Mouse (Mus musculus) Muller cell, postnatal 12 days (primary cell): ENCODE results near the gene Rab19.
"Not testable (repeated sequence)": the region's sequence is repeated elsewhere in the genome, so short reads cannot be mapped to it uniquely, and the experiment has no call there.

Experiments
- DNase-seq: peaks from one replicate; pipeline ENCODE4 v3.0.0-alpha.2; 2015; ENCODE audit errors: inconsistent ontology term

The Rab19 gene

GRCm38 (mm10) chr6:39430722-39431121 lies 49.7 kb downstream of the Rab19 start:
- no peak for DNase-seq

- no peak for DNase-seq
Measured at GRCm38 (mm10) chr6:39433174-39433573, 52.2 kb downstream of the Rab19 start.

GRCm38 (mm10) chr6:39433701-39434100 lies 52.7 kb downstream of the Rab19 start:
- DNase-seq: no peak

GRCm38 (mm10) chr6:39434111-39434885 lies 53.3 kb downstream of the Rab19 start:
- no peak for DNase-seq

GRCm38 (mm10) chr6:39434886-39435492 lies 54.0 kb downstream of the Rab19 start:
- DNase-seq: peak; percentile 32

- no peak for DNase-seq
Measured at GRCm38 (mm10) chr6:39435875-39436274, 54.9 kb downstream of the Rab19 start.

- DNase-seq: not testable (repeated sequence)
Measured at GRCm38 (mm10) chr6:39437519-39437918, 56.5 kb downstream of the Rab19 start.
